Mouse (Mus musculus) kidney, postnatal 36 days (tissue): ENCODE results near the gene Kif12.

ENCODE experiments used
- DNase-seq, 2 experiments: peaks; one replicate each; pipeline ENCODE4 v3.0.0; 2021 to 2022; ENCODE audit warnings: mixed read lengths in 2 of 2

Kif12 gene

GRCm38 (mm10) chr4:63171969-63172685, at the start of gene Kif12:
Gene Kif12, minus strand, starts transcription at chr4:63172131.
- peak; percentile 83 to 93 for DNase-seq

- peak; percentile 80 to 91 for DNase-seq
These were observed 49.4 kb upstream of the Kif12 start for GRCm38 (mm10) chr4:63221096-63221958.

DNA sequence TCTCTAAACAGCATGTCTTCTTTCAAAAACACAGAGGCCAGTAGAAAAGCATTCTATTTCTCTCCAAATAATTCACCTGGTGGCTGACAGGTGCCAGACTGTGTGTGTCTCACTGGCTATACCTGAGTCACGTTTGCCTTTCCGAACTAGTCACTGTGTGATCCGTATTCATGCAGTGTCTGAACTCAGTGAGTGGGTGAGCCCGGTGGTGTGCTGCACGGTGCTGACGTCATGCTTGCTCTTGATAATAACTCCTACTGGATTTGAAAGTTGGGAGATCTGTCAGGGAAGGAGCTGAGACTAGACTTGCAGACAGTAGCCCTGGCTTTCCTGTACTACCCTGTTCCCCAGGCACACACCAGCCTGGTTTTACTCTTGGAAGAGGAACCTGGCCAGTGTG, 47.7 kb upstream of the Kif12 start:
- no peak for DNase-seq

DNA sequence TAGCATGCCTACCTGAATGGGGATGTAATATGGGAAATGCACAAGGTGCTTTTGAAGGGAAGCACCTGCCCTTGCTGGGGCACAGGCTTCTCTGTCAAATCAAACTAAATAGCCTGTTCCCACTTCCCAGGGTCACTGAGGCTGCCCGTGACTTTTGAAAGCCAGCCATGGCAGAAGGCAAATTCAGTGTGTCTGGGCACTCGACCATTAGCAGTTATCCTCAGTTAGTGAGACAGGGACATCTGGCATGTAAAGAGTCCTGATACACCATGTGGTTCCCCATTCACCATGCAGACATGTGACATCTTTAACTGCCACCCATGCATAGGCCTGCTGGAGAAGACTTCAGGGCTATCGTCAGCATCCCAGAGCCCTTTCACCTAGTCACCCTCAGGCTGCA, 47.1 kb upstream of the Kif12 start:
- DNase-seq = no peak

GRCm38 (mm10) chr4:63217513-63217912, 45.6 kb upstream of the Kif12 start:
- DNase-seq = no peak

DNA sequence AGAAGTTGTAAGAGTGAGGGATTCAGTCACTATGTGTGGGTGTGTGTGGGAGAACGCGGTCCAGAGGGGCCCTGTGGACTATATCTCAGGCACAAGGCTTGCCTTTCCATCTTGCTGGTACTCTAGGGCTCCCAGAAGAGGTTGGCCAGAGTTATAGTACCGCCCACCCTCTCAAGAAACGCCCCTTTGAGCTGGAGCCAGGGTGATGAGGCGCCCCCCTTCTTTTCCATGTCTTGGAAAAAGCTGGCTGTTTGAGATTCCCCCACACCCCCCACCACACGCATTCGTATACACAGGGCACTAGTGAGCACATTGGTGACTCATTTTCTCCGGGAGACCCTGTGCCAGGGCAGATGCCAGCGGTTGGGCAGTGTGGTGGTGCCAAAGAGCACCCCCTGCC, 44.6 kb upstream of the Kif12 start:
- DNase-seq = peak; percentile 67 to 68

DNA sequence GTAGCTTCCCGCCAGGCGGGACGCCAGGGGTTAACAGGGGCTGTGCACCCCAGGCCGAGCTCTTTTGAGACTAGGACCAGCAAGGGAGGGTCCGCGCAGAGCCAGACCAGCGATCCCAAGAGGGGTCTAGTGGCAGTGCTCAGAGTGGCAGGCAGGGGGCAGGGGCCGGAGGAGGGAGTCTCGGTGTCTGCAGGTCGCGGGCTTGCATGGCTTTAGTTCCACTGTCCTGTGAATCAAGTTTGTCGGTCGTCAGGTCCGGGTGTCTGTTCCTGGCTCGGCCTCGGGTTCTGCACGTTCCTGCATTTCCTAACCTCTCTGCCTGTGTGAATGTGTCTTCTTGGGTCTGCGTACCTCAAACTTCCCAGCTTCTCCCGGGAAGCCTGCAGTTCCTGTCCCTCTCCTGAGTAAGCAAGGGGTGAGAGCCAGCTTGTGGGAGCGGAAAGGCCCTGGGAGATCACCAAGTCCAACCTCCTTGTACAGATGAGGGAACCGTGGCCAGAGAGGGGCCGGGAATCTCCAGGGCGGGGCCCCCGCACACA, 44.1 kb upstream of the Kif12 start:
- peak; percentile 60 to 75 for DNase-seq

DNA sequence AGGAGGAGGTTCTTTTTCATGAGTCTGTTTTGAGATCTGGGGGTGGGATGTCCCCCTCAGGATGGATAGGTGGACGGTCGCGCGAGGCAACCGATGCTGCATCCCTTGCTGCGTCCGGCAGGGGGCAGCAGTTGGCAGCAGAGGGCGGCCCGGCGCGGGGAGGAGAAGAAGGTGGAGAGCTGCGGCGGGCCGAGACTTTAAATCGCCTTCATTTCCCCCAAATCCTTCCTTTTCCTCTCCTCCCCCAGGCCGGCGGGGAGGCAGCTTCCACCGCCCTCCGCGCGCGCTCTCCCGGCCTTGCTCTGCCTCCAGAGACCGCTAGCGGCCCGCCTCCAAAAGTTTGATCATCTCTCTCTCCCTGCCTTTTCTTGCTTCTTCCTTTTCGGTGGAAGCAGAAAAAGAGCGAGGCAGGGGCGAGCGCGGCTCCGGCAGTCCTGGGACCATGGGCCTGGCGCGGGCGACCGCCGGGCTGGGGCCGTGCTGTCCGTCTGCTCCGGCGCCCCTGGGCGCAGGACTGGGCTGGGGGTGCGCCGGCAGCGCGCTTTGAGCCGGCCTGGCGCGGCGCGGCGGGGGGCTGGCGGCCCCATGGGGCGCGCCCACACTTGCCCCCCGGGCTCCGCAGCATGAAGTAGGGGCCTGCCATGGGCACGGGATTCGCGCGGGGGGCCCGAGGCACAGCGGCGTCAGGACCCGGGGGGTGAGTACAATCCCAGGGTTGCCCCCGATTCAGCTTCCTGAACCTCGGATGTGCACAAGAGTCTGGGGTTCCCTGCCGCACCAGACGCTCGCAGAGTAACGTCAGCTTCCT, 43.5 kb upstream of the Kif12 start:
- DNase-seq = peak; percentile 76 to 92

GRCm38 (mm10) chr4:63213907-63214621, 42.1 kb upstream of the Kif12 start, which contains the start of gene Col27a1:
Gene Col27a1, plus strand, starts transcription at chr4:63214004.
- peak in 1 of 2 experiments; percentile 58 for DNase-seq

GRCm38 (mm10) chr4:63205583-63205982, 33.7 kb upstream of the Kif12 start:
- DNase-seq = no peak

DNA sequence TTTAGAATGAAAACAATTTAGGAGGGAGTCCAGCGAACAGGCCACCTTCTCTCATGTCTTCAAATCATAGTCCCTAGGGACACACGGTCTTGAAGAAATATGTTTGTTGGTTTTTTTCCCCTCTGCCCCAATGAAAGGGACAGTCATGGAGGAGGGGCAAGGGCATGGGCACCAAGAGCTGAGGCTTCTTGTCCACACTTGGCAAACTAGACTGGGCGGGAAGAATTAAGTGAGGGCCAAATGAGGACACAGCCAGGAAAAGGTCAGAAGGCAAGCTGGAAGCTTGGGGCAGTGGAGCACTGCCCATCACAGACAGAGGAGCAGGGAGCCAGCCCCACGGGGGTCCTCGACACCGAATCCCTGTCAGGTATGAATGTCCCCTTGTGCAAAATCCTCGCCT, 31.9 kb upstream of the Kif12 start:
- DNase-seq = no peak

- DNase-seq = no peak
These were observed 27.4 kb upstream of the Kif12 start for GRCm38 (mm10) chr4:63199366-63199765.

GRCm38 (mm10) chr4:63194366-63194765, 22.4 kb upstream of the Kif12 start:
- no peak for DNase-seq

DNA sequence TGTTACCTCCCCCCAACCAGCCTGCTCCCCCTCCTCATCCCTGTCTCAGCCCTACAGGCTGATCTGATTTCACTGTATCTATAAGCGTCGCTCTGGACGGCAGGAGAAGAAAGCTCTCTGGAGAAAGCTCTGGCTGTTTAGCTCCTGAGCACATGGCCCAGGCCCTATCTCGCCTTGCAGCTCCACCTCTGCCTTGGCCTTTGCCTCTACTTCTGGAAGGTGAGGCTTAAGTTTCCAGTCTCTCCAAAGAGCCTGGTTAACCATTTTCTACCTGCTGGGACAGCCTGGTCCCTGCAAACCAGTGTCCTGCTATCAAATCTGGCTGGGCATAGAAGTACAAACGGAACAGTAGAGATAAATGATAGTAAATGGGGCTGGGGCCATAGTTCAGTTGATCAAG, 19.7 kb upstream of the Kif12 start:
- DNase-seq = no peak

DNA sequence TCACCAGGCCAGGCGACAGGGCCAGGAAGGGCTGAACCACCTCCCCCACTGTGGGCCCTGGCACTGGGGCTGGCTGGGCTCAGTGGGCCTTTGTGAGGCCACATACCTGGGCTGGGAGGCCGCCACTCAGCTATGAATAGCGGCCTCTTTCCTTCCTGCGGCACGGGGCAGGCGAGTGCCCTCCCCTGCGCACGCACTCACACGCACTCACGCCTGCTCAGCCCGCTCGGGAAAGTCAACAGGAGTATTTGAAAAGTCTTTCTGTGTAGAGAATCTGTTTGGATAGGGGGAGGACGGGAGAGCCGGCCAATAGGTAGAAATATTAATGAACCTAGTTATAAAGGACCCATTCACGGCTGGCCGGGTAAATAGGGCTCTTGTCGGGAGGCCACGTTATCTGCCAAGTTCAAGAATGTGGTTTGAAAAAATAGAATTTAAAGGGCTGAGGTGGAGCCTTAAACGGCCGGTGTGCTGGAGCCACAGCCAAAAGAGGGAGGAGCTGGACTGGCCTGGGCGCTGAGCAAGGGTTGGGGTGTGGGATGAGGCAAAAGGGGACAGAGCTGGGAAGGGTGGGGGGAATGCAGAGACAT, 14.4 kb upstream of the Kif12 start:
- DNase-seq = peak; percentile 36 to 40

DNA sequence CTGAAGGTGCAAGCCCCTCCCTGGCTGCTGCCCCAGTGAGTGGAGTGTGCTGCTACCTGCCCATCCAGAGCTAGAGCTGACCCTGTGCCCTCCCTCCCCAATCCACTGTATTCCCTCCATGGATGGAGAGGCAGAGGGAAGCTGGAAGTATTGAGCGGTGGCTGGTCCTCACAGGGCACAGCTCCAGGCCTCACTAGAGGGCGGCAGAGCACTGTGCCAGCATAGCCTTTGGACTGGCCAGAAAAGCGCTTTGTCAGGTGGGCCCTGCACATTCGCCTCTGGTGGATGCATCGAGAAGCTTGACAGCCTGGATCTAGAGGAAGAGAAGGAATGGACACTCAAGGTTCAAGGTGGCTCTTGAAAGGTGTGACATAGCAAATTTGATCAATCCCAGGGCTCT, 9.6 kb upstream of the Kif12 start:
- peak; percentile 76 to 89 for DNase-seq

GRCm38 (mm10) chr4:63171122-63171521, 809 bp downstream of the Kif12 start:
- peak in 1 of 2 experiments; percentile 59 for DNase-seq

GRCm38 (mm10) chr4:63170061-63170460, 1.9 kb downstream of the Kif12 start:
- DNase-seq = peak; percentile 67 to 71

DNA sequence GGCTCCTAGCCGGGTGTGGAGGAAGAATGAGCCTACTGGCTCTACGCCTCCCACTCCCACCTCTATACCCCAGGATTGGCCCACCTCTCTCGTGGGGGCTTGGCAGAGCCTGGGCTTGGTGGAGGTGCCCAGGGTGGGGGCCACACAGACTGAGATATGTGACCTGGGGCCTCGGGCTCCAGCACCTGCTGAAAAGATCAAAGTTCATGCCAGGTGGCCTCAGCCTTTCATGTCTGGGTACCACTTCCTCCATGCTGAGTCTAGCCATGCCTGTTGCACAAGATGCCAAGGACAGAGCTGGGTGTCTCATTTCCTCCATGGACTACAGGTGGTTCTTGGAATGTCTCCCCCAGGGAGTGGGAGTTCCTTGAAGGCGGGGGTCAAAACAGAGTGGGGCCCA, 5.6 kb downstream of the Kif12 start:
- DNase-seq = no peak

DNA sequence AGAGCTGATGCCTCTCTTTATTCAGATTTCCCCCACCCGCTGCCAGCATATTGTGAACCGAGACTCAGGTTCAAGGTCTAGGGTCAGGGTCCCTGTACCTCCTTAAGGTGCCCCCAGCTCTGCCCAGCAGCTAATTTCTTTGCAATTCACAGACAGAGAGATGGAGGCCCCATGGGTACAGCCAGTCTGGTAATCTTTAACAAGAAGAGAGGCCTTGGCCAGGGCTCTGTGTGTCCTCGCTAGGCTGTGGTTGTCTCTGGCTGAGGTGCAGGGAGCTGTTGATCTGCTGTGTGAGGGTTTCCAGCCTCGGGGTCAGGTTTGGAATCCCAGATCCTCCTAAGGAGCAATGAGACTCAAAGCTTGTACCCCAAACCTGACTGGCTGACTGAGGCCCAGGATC, 6.3 kb downstream of the Kif12 start:
- peak; percentile 67 to 78 for DNase-seq

GRCm38 (mm10) chr4:63158961-63159592, 12.9 kb downstream of the Kif12 start:
- peak; percentile 92 to 96 for DNase-seq
